ENCODE assay signal across 24 mouse cellular contexts in the genomic region with DNA sequence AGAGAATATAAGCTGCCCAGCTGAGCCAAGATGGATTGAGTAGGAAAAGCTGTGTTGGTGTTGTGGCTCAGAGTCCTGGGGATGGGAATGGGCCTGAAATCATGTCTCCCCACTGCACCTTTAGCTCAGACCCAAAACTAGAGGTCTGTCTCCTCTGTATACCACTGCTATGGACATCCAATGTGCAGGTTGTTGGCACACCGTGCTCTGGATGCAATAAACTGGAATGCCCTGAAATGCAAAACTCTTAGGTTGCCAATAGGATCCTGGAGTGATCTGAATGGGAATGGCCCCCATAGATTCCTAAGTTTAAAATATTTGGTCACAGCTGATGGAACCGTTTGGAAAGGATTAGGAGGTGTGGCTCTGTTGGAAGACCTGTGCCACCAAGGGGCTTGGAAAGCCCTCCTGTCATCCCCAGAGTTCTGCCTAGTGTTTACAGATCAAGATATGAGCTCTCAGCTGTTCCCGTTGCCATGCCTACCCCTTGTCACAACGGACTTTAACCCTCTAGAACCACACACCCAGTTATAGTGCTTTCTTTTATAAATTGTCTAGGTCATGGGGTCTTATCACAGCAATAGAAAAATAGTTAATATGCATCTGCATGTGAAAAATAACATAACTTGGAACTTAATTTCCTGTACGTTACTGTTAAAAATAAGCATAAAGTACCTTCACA.
"Had no signal": no experiment of that assay in that cellular context is flagged by ENCODE, and none has a peak within 500 bp of the region (broad histone marks: within the 10 kb centered on the region; RNA-seq: fewer than 3 reads in every experiment).

No protein-coding gene starts in this region.

- H3K27me3 ChIP-seq: heart, embryonic 12.5 days; hindbrain, embryonic 13.5 days; hindbrain, embryonic 15.5 days; limb, embryonic 13.5 days; limb, embryonic 15.5 days; liver, embryonic 12.5 days had no signal

- H3K9ac ChIP-seq: heart, embryonic 12.5 days; hindbrain, embryonic 13.5 days; hindbrain, embryonic 15.5 days; limb, embryonic 13.5 days; limb, embryonic 15.5 days; liver, embryonic 12.5 days; liver, embryonic 14.5 days had no signal

- H3K4me2 ChIP-seq: heart, embryonic 12.5 days; hindbrain, embryonic 13.5 days; hindbrain, embryonic 15.5 days; limb, embryonic 13.5 days; limb, embryonic 15.5 days; liver, embryonic 12.5 days had no signal

- H3K4me1 ChIP-seq: heart, embryonic 10.5 days; heart, embryonic 12.5 days; hindbrain, embryonic 13.5 days; hindbrain, embryonic 15.5 days; limb, embryonic 13.5 days; limb, embryonic 15.5 days; liver, embryonic 12.5 days had no signal

- H3K9me3 ChIP-seq: heart, embryonic 10.5 days; hindbrain, embryonic 13.5 days; hindbrain, embryonic 15.5 days; limb, embryonic 13.5 days; limb, embryonic 15.5 days; liver, embryonic 12.5 days had no signal

- DNase-seq: gastrocnemius, adult 2 months; gastrocnemius, postnatal 10 days; gastrocnemius, postnatal 25 days; heart, adult 18-20 months; heart, postnatal 10 days; heart, postnatal 36 days; kidney, adult 11 months; kidney, adult 2 months; kidney, adult 9 months; kidney, postnatal 10 days; kidney, postnatal 25 days; kidney, postnatal 4 days; layer of hippocampus, adult 9-11 months; layer of hippocampus, postnatal 36 days; left cerebral cortex, postnatal 4 days had no signal

- H3K36me3 ChIP-seq: heart, embryonic 10.5 days; heart, embryonic 12.5 days; hindbrain, embryonic 13.5 days; hindbrain, embryonic 15.5 days; limb, embryonic 13.5 days; limb, embryonic 15.5 days; liver, embryonic 12.5 days had no signal

- H3K27ac ChIP-seq: gastrocnemius, adult 2 months; heart, embryonic 10.5 days; hindbrain, embryonic 13.5 days; hindbrain, embryonic 15.5 days; hindbrain, postnatal 0 days; limb, embryonic 13.5 days; limb, embryonic 15.5 days; liver, embryonic 12.5 days; liver, embryonic 14.5 days had no signal

- ATAC-seq: hindbrain, postnatal 0 days; liver, embryonic 12.5 days had no signal

- H3K4me3 ChIP-seq: gastrocnemius, adult 2 months; heart, embryonic 10.5 days; heart, embryonic 12.5 days; hindbrain, embryonic 13.5 days; hindbrain, embryonic 15.5 days; limb, embryonic 13.5 days; limb, embryonic 15.5 days; liver, embryonic 12.5 days had no signal
